ENCODE assay signal across 29 mouse cellular contexts in genomic region chr1:136618570-136618969, GRCm38 (mm10). TPM values are rescaled to one million over a fixed set of nuclear protein-coding genes. Genes with fewer than 3 reads are reported as not detected.
DNase-seq lines count a peak whose midpoint lies in the region; ATAC-seq lines count a peak whose summit lies in the region.
"Had no signal": no experiment of that assay in that cellular context is flagged by ENCODE, and none has a peak within 500 bp of the region (broad histone marks: within the 10 kb centered on the region; RNA-seq: fewer than 3 reads in every experiment).

No protein-coding gene starts in this region.

- no peak overlapping the region for H3K4me3 ChIP-seq in embryonic facial prominence, embryonic 10.5 days
- H3K4me3 ChIP-seq: embryonic facial prominence, embryonic 12.5 days; hindbrain, embryonic 12.5 days; kidney, embryonic 15.5 days; liver, embryonic 12.5 days had no signal

- 0 out of 2 replicates have a peak, but pooled peaks cover 6% of the 10 kb centered on the region for H3K4me1 ChIP-seq in embryonic facial prominence, embryonic 10.5 days
- H3K4me1 ChIP-seq: embryonic facial prominence, embryonic 12.5 days had no signal

- H3K27ac ChIP-seq in embryonic facial prominence, embryonic 10.5 days (replicated peaks): no peak overlapping the region
- H3K27ac ChIP-seq: embryonic facial prominence, embryonic 12.5 days; hindbrain, embryonic 12.5 days; hindbrain, postnatal 0 days; kidney, embryonic 15.5 days; liver, embryonic 12.5 days; macrophage had no signal

- H3K9me3 ChIP-seq in embryonic facial prominence, embryonic 10.5 days: no peaks in the 10 kb centered on the region
- H3K9me3 ChIP-seq: embryonic facial prominence, embryonic 12.5 days; G1E; hindbrain, embryonic 12.5 days; kidney, embryonic 15.5 days; liver, embryonic 12.5 days had no signal

- peak; percentile 72 for ATAC-seq in activated CD4-positive, CD25-positive, alpha-beta regulatory T cell, adult 4 months
- ATAC-seq: forebrain, embryonic 14.5 days; hindbrain, postnatal 0 days; liver, embryonic 12.5 days; liver, postnatal 0 days; Patski had no signal

- no peaks in the 10 kb centered on the region for H3K27me3 ChIP-seq in embryonic facial prominence, embryonic 10.5 days (replicated peaks; ENCODE audit: low read depth, poor library complexity, severe bottlenecking)
- H3K27me3 ChIP-seq: embryonic facial prominence, embryonic 12.5 days; hindbrain, embryonic 12.5 days; liver, embryonic 12.5 days; Patski had no signal

- DNase-seq in CD4-positive helper T cell, adult 2 months (ENCODE audit: low read depth, low spot score): peak; percentile 69
- peak; percentile 69 for DNase-seq in induced T-regulatory cell, adult 2 months (ENCODE audit: low read depth)
- peak; percentile 79 for DNase-seq in naive thymus-derived CD4-positive, alpha-beta T cell, adult 2 months (ENCODE audit: low read depth)
- DNase-seq in embryonic facial prominence, embryonic 10.5 days (ENCODE audit: low spot score): no peak
- DNase-seq in right cerebral cortex, adult 2 months (ENCODE audit: low spot score in 2 of 2): no peak
- no peak for DNase-seq in kidney, postnatal 4 days
- DNase-seq: adrenal gland, postnatal 25 days; cerebellum, adult 2 months; cerebellum, postnatal 25 days; gastrocnemius, postnatal 25 days; heart, adult 18-20 months; heart, postnatal 36 days; kidney, adult 11 months; kidney, postnatal 25 days; left cerebral cortex, postnatal 4 days; liver, postnatal 0 days; right cerebral cortex, postnatal 25 days; spleen, adult 18-20 months; thymus, postnatal 14 days had no signal

- H3K36me3 ChIP-seq in embryonic facial prominence, embryonic 10.5 days (replicated peaks): no peaks in the 10 kb centered on the region
- H3K36me3 ChIP-seq: embryonic facial prominence, embryonic 12.5 days; G1E; hindbrain, embryonic 12.5 days; kidney, embryonic 15.5 days; liver, embryonic 12.5 days had no signal

- 80% methylated on average over 1 of the region's 1 CpGs for WGBS in embryonic facial prominence, embryonic 10.5 days

RNA-seq across cellular contexts. Expression of gene Zfp281, which starts 6.1 kb away (rescaled TPM):
- 10 to 100 TPM; 19.3 to 22.6 TPM for polyA plus RNA-seq in activated CD4-positive, CD25-positive, alpha-beta regulatory T cell, adult 4 months (2017; shearing (Covaris generic))
- 32.8 and 33.0 TPM in 2 replicates for polyA plus RNA-seq in embryonic facial prominence, embryonic 10.5 days (2016; fragmentation: Nextera tagmentation; extraction: Ambion mirVana)

Comparison
In these comparisons a context has a peak if more than half of its experiments do, and no peak if none do; other contexts are left out.
1. DNase-seq: peak in CD4-positive helper T cell, adult 2 months (single experiment), induced T-regulatory cell, adult 2 months (single experiment) and naive thymus-derived CD4-positive, alpha-beta T cell, adult 2 months (single experiment); none in embryonic facial prominence, embryonic 10.5 days (single experiment), right cerebral cortex, adult 2 months (0 of 2) and kidney, postnatal 4 days (0 of 2).